Mouse (Mus musculus): ENCODE data around the gene Irf6.

Gene Irf6

GRCm38 (mm10) chr1:193198312-193198711, 45.4 kb downstream of the Irf6 start:
- in situ Hi-C loops (cut with MboI; ENCODE audit: low sequenced_read_pairs), result no loop called here

GRCm38 (mm10) chr1:193200640-193201382, 47.9 kb downstream of the Irf6 start:
- in situ Hi-C loops (cut with MboI; ENCODE audit: low sequenced_read_pairs), result no loop called here

- in situ Hi-C loops (cut with MboI; ENCODE audit: low sequenced_read_pairs), result no loop called here
Measured at GRCm38 (mm10) chr1:193201383-193201778, 48.5 kb downstream of the Irf6 start, which contains the start of gene Traf3ip3. Gene Traf3ip3 (minus strand): TSS chr1:193201703.

GRCm38 (mm10) chr1:193203821-193204220, 50.9 kb downstream of the Irf6 start:
- in situ Hi-C loops (cut with MboI; ENCODE audit: low sequenced_read_pairs), result no loop called here

GRCm38 (mm10) chr1:193205431-193205830, 52.5 kb downstream of the Irf6 start:
- in situ Hi-C loops (cut with MboI; ENCODE audit: low sequenced_read_pairs), result no loop called here

GRCm38 (mm10) chr1:193207503-193207902, 54.6 kb downstream of the Irf6 start, which contains the start of gene Lamb3:
Gene Lamb3 (plus strand): TSS chr1:193207699.
- in situ Hi-C loops (cut with MboI; ENCODE audit: low sequenced_read_pairs), result no loop called here

- in situ Hi-C loops (cut with MboI; ENCODE audit: low sequenced_read_pairs), result no loop called here
Measured at GRCm38 (mm10) chr1:193208178-193208577, 55.3 kb downstream of the Irf6 start.

- in situ Hi-C loops (cut with MboI; ENCODE audit: low sequenced_read_pairs), result no loop called here
Measured at GRCm38 (mm10) chr1:193211371-193211770, 58.5 kb downstream of the Irf6 start.

- in situ Hi-C loops (cut with MboI; ENCODE audit: low sequenced_read_pairs), result no loop called here
Measured at GRCm38 (mm10) chr1:193214053-193214452, 61.1 kb downstream of the Irf6 start.

- in situ Hi-C loops (cut with MboI; ENCODE audit: low sequenced_read_pairs), result no loop called here
Measured at GRCm38 (mm10) chr1:193216000-193216399, 63.1 kb downstream of the Irf6 start.

GRCm38 (mm10) chr1:193220408-193220807, 67.5 kb downstream of the Irf6 start:
- in situ Hi-C loops (cut with MboI; ENCODE audit: low sequenced_read_pairs), result no loop called here
